Mouse (Mus musculus) granulocyte monocyte progenitor cell, adult 5-6 weeks (primary cell): ENCODE results near the gene Fam173a. TPM values are rescaled to one million over a fixed set of nuclear protein-coding genes. Genes with fewer than 3 reads are reported as not detected.
"Not testable (repeated sequence)": the region's sequence is repeated elsewhere in the genome, so short reads cannot be mapped to it uniquely, and the experiment has no call there.

Source experiments
- ATAC-seq: replicated peaks from 2 replicates; pipeline ENCODE4 v1.8.0; 2016; ENCODE audit warnings: mild to moderate bottlenecking, moderate TSS enrichment, inconsistent platforms; ENCODE audit not compliant: poor library complexity, severe bottlenecking
- total RNA-seq, 2 experiments: library from RNA; stranded (forward) in 1 of 2; stranded (reverse) in 1 of 2; fragments of 200-712, 200-1000 nt in 1 of 2; fragments of >200 nt in 1 of 2; fragmentation: Nextera tagmentation in 1 of 2; gene quantifications; 2 replicates each; pipeline ENCODE4 v1.2.3; 2014 to 2017

The Fam173a gene
- total RNA-seq, 2 experiments from 2014 or later, result 31.9 to 85.3 TPM

DNA sequence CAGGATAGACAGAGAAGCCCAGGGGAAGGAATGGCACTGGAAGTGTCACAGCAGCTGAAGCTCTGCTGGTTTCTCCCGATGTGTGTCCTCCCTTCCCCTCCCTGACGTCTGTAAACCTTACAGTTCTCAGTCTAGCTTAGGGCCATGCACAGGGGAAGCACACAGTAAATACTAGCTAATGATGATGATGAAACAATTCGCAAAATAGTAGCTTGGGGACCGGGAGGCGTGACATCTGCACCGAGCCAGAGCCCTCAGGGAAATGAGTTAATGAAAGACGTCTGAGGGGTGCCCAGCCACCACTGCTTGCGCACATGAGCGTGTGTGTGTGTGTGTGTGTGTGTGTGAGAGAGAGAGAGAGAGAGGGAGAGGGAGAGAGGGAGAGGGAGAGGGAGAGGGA, 23.4 kb downstream of the Fam173a start:
- no peak for ATAC-seq

DNA sequence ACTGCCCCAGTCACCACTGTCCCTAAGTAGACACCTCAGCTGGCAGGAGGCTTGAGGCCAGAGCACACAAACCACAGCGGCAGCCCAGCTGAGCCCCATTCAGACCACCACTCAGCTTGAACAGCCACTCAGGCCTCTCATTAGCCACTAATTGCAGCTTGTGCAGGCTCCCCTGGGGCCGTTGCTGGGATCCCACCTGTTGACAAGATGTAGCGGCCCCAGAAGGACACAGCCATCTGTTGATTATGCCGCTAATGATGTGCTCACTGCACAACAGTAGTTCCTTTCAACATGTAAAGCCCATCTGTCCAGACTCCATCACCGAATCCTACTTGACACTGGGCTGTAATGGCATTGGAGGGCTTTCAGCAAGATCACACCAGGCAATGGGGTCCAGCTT, 26.8 kb downstream of the Fam173a start:
- ATAC-seq, result no peak

DNA sequence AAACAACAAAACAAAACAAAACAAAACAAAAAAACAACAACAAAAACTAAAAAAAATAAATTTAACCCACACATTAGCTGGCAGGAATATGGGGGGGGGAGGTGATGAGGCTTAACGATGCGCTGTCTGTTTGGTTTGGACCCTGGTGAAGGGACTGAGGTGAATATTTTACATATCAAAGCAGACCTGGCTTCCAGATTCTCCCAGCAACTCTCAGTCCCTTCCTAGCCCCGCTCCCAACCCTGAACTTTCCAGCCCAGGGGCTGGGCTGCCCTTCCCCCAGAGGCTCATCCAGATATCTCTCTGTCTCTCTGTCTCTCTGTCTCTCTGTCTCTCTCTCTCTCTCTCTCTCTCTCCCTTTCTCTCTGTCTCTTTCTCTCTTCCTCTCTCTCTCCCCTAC, 30.1 kb downstream of the Fam173a start:
- ATAC-seq, result no peak

- no peak for ATAC-seq
Measured at GRCm38 (mm10) chr17:25761561-25761970, 31.1 kb downstream of the Fam173a start.

DNA sequence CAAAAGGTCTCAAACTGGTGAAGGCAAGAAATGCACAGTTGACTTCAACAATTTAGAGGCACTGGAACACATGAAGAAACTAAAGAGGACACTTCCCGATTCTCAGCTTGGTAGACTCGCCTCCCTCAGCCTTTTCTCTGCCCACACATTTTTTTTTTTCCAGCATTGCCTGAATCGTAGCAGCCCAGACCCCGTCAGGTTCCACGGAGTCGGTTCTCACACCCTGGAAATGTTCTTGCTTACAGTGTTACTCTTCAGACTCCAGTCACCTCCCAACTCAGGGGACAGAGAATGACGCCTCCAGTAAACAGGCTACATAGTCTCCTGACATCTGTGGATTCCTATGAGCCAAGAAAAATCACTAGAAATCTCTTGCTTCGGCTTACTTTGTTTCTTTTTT, 32.6 kb downstream of the Fam173a start:
- ATAC-seq, result no peak

DNA sequence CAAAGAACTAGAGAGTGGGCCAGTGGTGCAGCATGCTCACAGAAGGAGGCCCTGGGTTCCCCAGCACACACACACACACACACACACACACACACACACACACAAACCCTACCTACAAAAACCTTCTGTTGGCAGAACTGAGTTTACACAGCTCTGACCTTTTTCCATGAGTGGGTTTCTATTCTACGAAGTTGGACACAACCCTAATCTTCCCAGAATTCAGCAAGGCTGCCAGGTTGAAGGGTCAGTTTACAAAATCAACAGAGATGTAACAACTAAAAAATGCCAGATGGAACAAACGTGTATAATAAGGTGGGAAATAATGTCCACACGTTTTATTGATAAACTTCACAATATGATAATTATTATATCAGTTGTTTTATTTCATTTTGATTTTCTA, 35.0 kb downstream of the Fam173a start:
- ATAC-seq, result no peak

- no peak for ATAC-seq
Measured at GRCm38 (mm10) chr17:25756378-25757242, 36.1 kb downstream of the Fam173a start.

- no peak for ATAC-seq
Measured at GRCm38 (mm10) chr17:25755627-25756377, 36.9 kb downstream of the Fam173a start.

- ATAC-seq, result no peak
Measured at GRCm38 (mm10) chr17:25755086-25755485, 37.6 kb downstream of the Fam173a start.

- ATAC-seq, result no peak
Measured at GRCm38 (mm10) chr17:25754241-25754640, 38.5 kb downstream of the Fam173a start, which contains the start of gene Msln. Gene Msln (minus strand): TSS chr17:25754378.

DNA sequence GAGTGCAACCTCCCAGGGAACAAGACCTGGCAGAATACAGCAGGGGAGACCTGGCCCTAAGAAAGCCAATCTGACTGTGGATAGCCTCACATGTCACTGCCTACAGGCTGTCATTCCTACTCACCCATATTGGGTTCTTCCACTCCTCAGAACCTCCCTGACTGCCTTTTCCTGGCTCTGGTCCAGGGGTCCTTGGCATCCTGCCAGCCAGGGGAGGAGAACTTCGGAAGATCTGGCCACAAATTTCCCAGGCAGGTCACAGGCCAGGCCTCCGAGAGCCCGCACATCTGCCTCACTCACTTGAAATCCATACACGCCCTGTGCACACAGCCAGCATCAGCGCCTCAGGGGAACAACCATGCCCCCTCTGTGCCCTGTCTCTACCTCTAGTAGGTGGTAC, 41.3 kb downstream of the Fam173a start:
- ATAC-seq, result no peak

- ATAC-seq, result no peak
Measured at GRCm38 (mm10) chr17:25749314-25749713, 43.4 kb downstream of the Fam173a start.

- no peak for ATAC-seq
Measured at GRCm38 (mm10) chr17:25748238-25748637, 44.5 kb downstream of the Fam173a start.

DNA sequence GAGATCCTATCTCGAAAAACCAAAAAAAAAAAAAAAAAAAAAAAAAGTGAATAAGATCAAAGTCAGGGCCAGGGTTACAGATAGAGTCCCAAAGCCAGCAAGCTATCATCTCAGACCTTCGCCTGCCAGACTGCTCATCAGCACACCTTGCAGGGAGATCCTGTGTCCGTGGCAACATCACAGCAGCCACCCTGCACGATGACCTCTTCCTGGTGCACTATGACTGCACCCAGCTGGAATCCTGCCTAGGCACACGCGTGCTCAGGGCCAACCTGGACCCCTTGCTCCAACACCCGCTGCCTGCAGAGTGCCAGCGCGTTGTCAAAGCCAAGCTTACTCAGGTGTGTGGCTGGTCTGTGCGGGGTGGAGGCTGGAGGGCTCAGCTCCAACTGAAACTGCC, 48.4 kb downstream of the Fam173a start:
- ATAC-seq, result no peak

- no peak for ATAC-seq
Measured at GRCm38 (mm10) chr17:25743831-25744230, 48.9 kb downstream of the Fam173a start.

DNA sequence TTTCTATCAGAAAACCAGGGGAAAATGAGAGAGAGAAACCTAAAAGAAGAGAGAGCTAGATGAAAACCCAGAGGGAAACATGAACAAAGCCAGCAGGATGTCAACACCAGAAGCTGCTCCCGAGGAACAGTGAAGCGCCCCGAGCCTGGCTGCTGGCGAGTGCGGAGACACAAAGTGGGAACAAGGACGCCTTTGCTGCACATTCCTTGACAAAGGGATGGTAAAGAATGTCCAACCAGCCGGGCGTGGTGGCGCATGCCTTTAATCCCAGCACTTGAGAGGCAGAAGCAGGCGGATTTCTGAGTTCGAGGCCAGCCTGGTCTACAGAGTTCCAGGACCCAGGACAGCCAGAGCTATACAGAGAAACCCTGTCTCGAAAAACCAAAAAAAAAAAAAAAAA, 51.2 kb downstream of the Fam173a start:
- not testable (repeated sequence) for ATAC-seq

Other genes with a start within 250 kb of the Fam173a start
- gene Sox8, start 222.2 kb downstream of the Fam173a start, total RNA-seq (2014; fragmentation: Nextera tagmentation), result 1.1 TPM in 1 of 2 replicates, not detected in the other
- not detected in 2 replicates for gene Sox8, start 222.2 kb downstream of the Fam173a start, total RNA-seq (2017)
- 34.0 and 36.8 TPM in 2 replicates for gene Lmf1, start 213.8 kb downstream of the Fam173a start, total RNA-seq (2014; fragmentation: Nextera tagmentation)
- gene Lmf1, start 213.8 kb downstream of the Fam173a start, total RNA-seq (2017), result 6.9 and 10.7 TPM in 2 replicates
- gene Gng13, start 75.7 kb downstream of the Fam173a start, total RNA-seq (2014; fragmentation: Nextera tagmentation), result not detected in 2 replicates
- gene Gng13, start 75.7 kb downstream of the Fam173a start, total RNA-seq (2017), result not detected in 2 replicates
- 16.8 and 29.8 TPM in 2 replicates for gene Chtf18, start 65.5 kb downstream of the Fam173a start, total RNA-seq (2014; fragmentation: Nextera tagmentation)
- gene Chtf18, start 65.5 kb downstream of the Fam173a start, total RNA-seq (2017), result 17.0 and 22.4 TPM in 2 replicates
- gene Rpusd1, start 65.2 kb downstream of the Fam173a start, total RNA-seq (2014; fragmentation: Nextera tagmentation), result 10.9 and 15.6 TPM in 2 replicates
- 4.2 and 6.6 TPM in 2 replicates for gene Rpusd1, start 65.2 kb downstream of the Fam173a start, total RNA-seq (2017)
- not detected in 2 replicates for gene Mslnl, start 56.9 kb downstream of the Fam173a start, total RNA-seq (2014; fragmentation: Nextera tagmentation)
- not detected in 2 replicates for gene Mslnl, start 56.9 kb downstream of the Fam173a start, total RNA-seq (2017)
- gene Msln, start 38.5 kb downstream of the Fam173a start, total RNA-seq (2014; fragmentation: Nextera tagmentation), result not detected in 2 replicates
- gene Msln, start 38.5 kb downstream of the Fam173a start, total RNA-seq (2017), result not detected in 2 replicates
- 22.8 and 23.5 TPM in 2 replicates for gene Narfl, start 19.1 kb downstream of the Fam173a start, total RNA-seq (2014; fragmentation: Nextera tagmentation)
- 15.0 and 17.4 TPM in 2 replicates for gene Narfl, start 19.1 kb downstream of the Fam173a start, total RNA-seq (2017)
- 24.1 and 27.6 TPM in 2 replicates for gene Haghl, start 7.2 kb downstream of the Fam173a start, total RNA-seq (2014; fragmentation: Nextera tagmentation)
- 13.8 and 19.4 TPM in 2 replicates for gene Haghl, start 7.2 kb downstream of the Fam173a start, total RNA-seq (2017)
- gene Ccdc78, start 6.3 kb downstream of the Fam173a start, total RNA-seq (2014; fragmentation: Nextera tagmentation), result 0.45 TPM in 1 of 2 replicates, not detected in the other
- gene Ccdc78, start 6.3 kb downstream of the Fam173a start, total RNA-seq (2017), result 0.52 TPM in 1 of 2 replicates, not detected in the other
- gene AC134908.4, start 2.8 kb upstream of the Fam173a start, total RNA-seq (2014; fragmentation: Nextera tagmentation), result not detected in 2 replicates
- not detected in 2 replicates for gene AC134908.4, start 2.8 kb upstream of the Fam173a start, total RNA-seq (2017)
- 15.8 and 23.3 TPM in 2 replicates for gene Metrn, start 4.2 kb upstream of the Fam173a start, total RNA-seq (2014; fragmentation: Nextera tagmentation)
- 33.5 and 64.4 TPM in 2 replicates for gene Metrn, start 4.2 kb upstream of the Fam173a start, total RNA-seq (2017)
- gene Fbxl16, start 16.2 kb upstream of the Fam173a start, total RNA-seq (2014; fragmentation: Nextera tagmentation), result not detected in 2 replicates
- gene Fbxl16, start 16.2 kb upstream of the Fam173a start, total RNA-seq (2017), result not detected in 2 replicates
- 12.5 and 16.9 TPM in 2 replicates for gene Wdr24, start 30.7 kb upstream of the Fam173a start, total RNA-seq (2014; fragmentation: Nextera tagmentation)
- gene Wdr24, start 30.7 kb upstream of the Fam173a start, total RNA-seq (2017), result 14.8 and 19.3 TPM in 2 replicates
- gene Jmjd8, start 36.0 kb upstream of the Fam173a start, total RNA-seq (2014; fragmentation: Nextera tagmentation), result 19.5 and 23.1 TPM in 2 replicates
- 15.2 and 23.4 TPM in 2 replicates for gene Jmjd8, start 36.0 kb upstream of the Fam173a start, total RNA-seq (2017)
- 112 and 131 TPM in 2 replicates for gene Stub1, start 40.5 kb upstream of the Fam173a start, total RNA-seq (2014; fragmentation: Nextera tagmentation)
- 99.3 and 101 TPM in 2 replicates for gene Stub1, start 40.5 kb upstream of the Fam173a start, total RNA-seq (2017)
- gene Rhbdl1, start 44.4 kb upstream of the Fam173a start, total RNA-seq (2014; fragmentation: Nextera tagmentation), result 1.1 and 3.0 TPM in 2 replicates
- gene Rhbdl1, start 44.4 kb upstream of the Fam173a start, total RNA-seq (2017), result not detected in 2 replicates
- gene Gm20683, start 48.9 kb upstream of the Fam173a start, total RNA-seq (2014; fragmentation: Nextera tagmentation), result 1.2 TPM in 1 of 2 replicates, not detected in the other
- gene Gm20683, start 48.9 kb upstream of the Fam173a start, total RNA-seq (2017), result 0.41 and 1.2 TPM in 2 replicates
- gene Rhot2, start 52.0 kb upstream of the Fam173a start, total RNA-seq (2014; fragmentation: Nextera tagmentation), result 28.3 and 35.5 TPM in 2 replicates
- gene Rhot2, start 52.0 kb upstream of the Fam173a start, total RNA-seq (2017), result 11.9 and 17.8 TPM in 2 replicates
- 64.7 and 66.9 TPM in 2 replicates for gene Wdr90, start 68.6 kb upstream of the Fam173a start, total RNA-seq (2014; fragmentation: Nextera tagmentation)
- gene Wdr90, start 68.6 kb upstream of the Fam173a start, total RNA-seq (2017), result 11.8 and 15.0 TPM in 2 replicates
- gene Mcrip2, start 75.9 kb upstream of the Fam173a start, total RNA-seq (2014; fragmentation: Nextera tagmentation), result 30.4 and 58.6 TPM in 2 replicates
- 11.2 and 25.8 TPM in 2 replicates for gene Mcrip2, start 75.9 kb upstream of the Fam173a start, total RNA-seq (2017)
- 23.4 and 27.7 TPM in 2 replicates for gene Mettl26, start 82.2 kb upstream of the Fam173a start, total RNA-seq (2014; fragmentation: Nextera tagmentation)
- gene Mettl26, start 82.2 kb upstream of the Fam173a start, total RNA-seq (2017), result 9.7 and 15.2 TPM in 2 replicates
- 2.1 TPM in 1 of 2 replicates, not detected in the other for gene Wfikkn1, start 88.0 kb upstream of the Fam173a start, total RNA-seq (2014; fragmentation: Nextera tagmentation)
- 1.1 and 1.3 TPM in 2 replicates for gene Wfikkn1, start 88.0 kb upstream of the Fam173a start, total RNA-seq (2017)
- gene Rab40c, start 126.8 kb upstream of the Fam173a start, total RNA-seq (2014; fragmentation: Nextera tagmentation), result 9.4 and 15.9 TPM in 2 replicates
- gene Rab40c, start 126.8 kb upstream of the Fam173a start, total RNA-seq (2017), result 7.2 and 11.8 TPM in 2 replicates
- gene Pigq, start 152.0 kb upstream of the Fam173a start, total RNA-seq (2014; fragmentation: Nextera tagmentation), result 63.5 and 87.9 TPM in 2 replicates
- 32.4 and 37.1 TPM in 2 replicates for gene Pigq, start 152.0 kb upstream of the Fam173a start, total RNA-seq (2017)
- not detected in 2 replicates for gene Nhlrc4, start 152.1 kb upstream of the Fam173a start, total RNA-seq (2014; fragmentation: Nextera tagmentation)
- not detected in 2 replicates for gene Nhlrc4, start 152.1 kb upstream of the Fam173a start, total RNA-seq (2017)
- not detected in 2 replicates for gene A930017K11Rik, start 159.7 kb upstream of the Fam173a start, total RNA-seq (2014; fragmentation: Nextera tagmentation)
- gene A930017K11Rik, start 159.7 kb upstream of the Fam173a start, total RNA-seq (2017), result not detected in 2 replicates
- 12.5 and 16.4 TPM in 2 replicates for gene Capn15, start 192.9 kb upstream of the Fam173a start, total RNA-seq (2014; fragmentation: Nextera tagmentation)
- gene Capn15, start 192.9 kb upstream of the Fam173a start, total RNA-seq (2017), result 3.2 and 5.3 TPM in 2 replicates